ENCODE assay signal across 26 mouse cellular contexts in genomic region chr8:78714880-78715279, GRCm38 (mm10).
"Had no signal": no experiment of that assay in that cellular context is flagged by ENCODE, and none has a peak within 500 bp of the region (broad histone marks: within the 10 kb centered on the region; RNA-seq: fewer than 3 reads in every experiment).

No protein-coding gene starts in this region.

- H3K9ac ChIP-seq: embryonic facial prominence, embryonic 12.5 days; embryonic facial prominence, embryonic 13.5 days; embryonic facial prominence, embryonic 15.5 days; forebrain, embryonic 12.5 days; forebrain, embryonic 13.5 days; forebrain, embryonic 15.5 days; forebrain, postnatal 0 days had no signal

- H3K9me3 ChIP-seq: embryonic facial prominence, embryonic 12.5 days; embryonic facial prominence, embryonic 15.5 days; forebrain, embryonic 12.5 days; forebrain, embryonic 13.5 days; forebrain, embryonic 15.5 days had no signal

- H3K4me3 ChIP-seq: embryonic facial prominence, embryonic 10.5 days; embryonic facial prominence, embryonic 12.5 days; embryonic facial prominence, embryonic 13.5 days; embryonic facial prominence, embryonic 15.5 days; erythroblast, embryonic 14.5 days; forebrain, embryonic 10.5 days; forebrain, embryonic 12.5 days; forebrain, embryonic 13.5 days; forebrain, embryonic 15.5 days; gastrocnemius, adult 2 months; heart, adult 2 months had no signal

- H3K4me1 ChIP-seq: embryonic facial prominence, embryonic 12.5 days; embryonic facial prominence, embryonic 13.5 days; embryonic facial prominence, embryonic 15.5 days; forebrain, embryonic 12.5 days had no signal

- H3K4me2 ChIP-seq: embryonic facial prominence, embryonic 12.5 days; embryonic facial prominence, embryonic 13.5 days; embryonic facial prominence, embryonic 15.5 days; forebrain, embryonic 12.5 days; forebrain, embryonic 13.5 days; forebrain, embryonic 15.5 days had no signal

- ATAC-seq: forebrain, embryonic 13.5 days; forebrain, embryonic 14.5 days; forebrain, embryonic 15.5 days; forebrain, postnatal 0 days had no signal

- H3K36me3 ChIP-seq: forebrain, embryonic 15.5 days had no signal

- DNase-seq: cerebellum, adult 9-10 months; cerebellum, adult 9-11 months; cerebellum, postnatal 10 days; cerebellum, postnatal 14 days; cerebellum, postnatal 25 days; cerebellum, postnatal 36 days; embryo, embryonic 11 days; forebrain, postnatal 0 days; gastrocnemius, adult 2 months; gastrocnemius, postnatal 10 days; gastrocnemius, postnatal 14 days; gastrocnemius, postnatal 25 days; gastrocnemius, postnatal 36 days; heart, adult 11 months; heart, adult 18-20 months; heart, adult 2 months had no signal

- H3K27ac ChIP-seq: embryonic facial prominence, embryonic 10.5 days; embryonic facial prominence, embryonic 12.5 days; embryonic facial prominence, embryonic 13.5 days; embryonic facial prominence, embryonic 15.5 days; forebrain, embryonic 10.5 days; forebrain, embryonic 12.5 days; forebrain, embryonic 13.5 days; forebrain, embryonic 15.5 days; gastrocnemius, adult 2 months; heart, adult 2 months had no signal

- H3K27me3 ChIP-seq: embryonic facial prominence, embryonic 12.5 days; embryonic facial prominence, embryonic 13.5 days; embryonic facial prominence, embryonic 15.5 days; forebrain, embryonic 12.5 days; forebrain, embryonic 13.5 days; forebrain, embryonic 15.5 days had no signal
